Mouse (Mus musculus): ENCODE measurements around the gene Tmem9. TPM values are rescaled to one million over a fixed set of nuclear protein-coding genes. Genes with fewer than 3 reads are reported as not detected.

Gene Tmem9
- total and polyA plus RNA-seq, 2 experiments from 2014 or later: 110 to 172 TPM

DNA sequence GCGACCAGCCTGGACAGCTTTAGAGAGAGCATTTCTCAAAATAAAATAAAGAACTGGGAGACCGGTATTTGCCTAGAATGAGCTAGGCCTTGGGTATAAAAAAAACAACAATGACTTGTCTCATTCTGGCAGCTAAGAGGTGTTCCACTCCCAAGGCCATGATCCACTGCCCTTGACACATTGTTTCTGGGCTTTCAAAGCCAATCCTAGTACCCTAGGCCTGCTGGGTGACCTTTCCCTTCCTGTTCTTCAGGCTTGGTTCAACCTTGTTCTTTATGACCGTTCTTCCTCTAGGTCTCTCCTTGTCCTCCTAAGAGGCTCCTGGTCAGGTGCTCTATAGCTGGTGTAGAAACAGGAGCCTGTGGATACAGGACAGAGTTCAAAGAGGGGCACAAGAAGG is 35.4 kb upstream of the Tmem9 start:
- no peak for TF ChIP-seq CTCF (IDR thresholded peaks at IDR 0.05)
- WGBS: 93% methylated on average over 3 of the region's 3 CpGs
- Histone ChIP-seq H3K4me3 (ENCODE audit: low read depth, low read length) (no peak overlapping the region), H3K4me2 (ENCODE audit: low read depth, low read length, poor library complexity, severe bottlenecking) (no peak overlapping the region), H3K4me1 (ENCODE audit: insufficient read depth, low read length) (no peaks in the 10 kb centered on the region), H3K9me3 (ENCODE audit: low read length) (no peaks in the 10 kb centered on the region), H3K9ac (replicated peaks; ENCODE audit: low read length, poor library complexity, severe bottlenecking) (no peak overlapping the region), H3K27ac (ENCODE audit: low read depth, low read length) (no peak overlapping the region), H3K36me3 (ENCODE audit: insufficient read depth, low read length) (no peaks in the 10 kb centered on the region), H3K27me3 (ENCODE audit: insufficient read depth, low read length) (no peaks in the 10 kb centered on the region)
- DNase-seq (ENCODE audit: low spot score) (no peak), ATAC-seq (ENCODE audit: low FRiP score) (no peak)

- ATAC-seq (ENCODE audit: low FRiP score) (no peak), DNase-seq (ENCODE audit: low spot score) (no peak)
- Histone ChIP-seq H3K27ac (ENCODE audit: low read depth, low read length) (no peak overlapping the region), H3K4me3 (ENCODE audit: low read depth, low read length) (no peak overlapping the region), H3K9ac (replicated peaks; ENCODE audit: low read length, poor library complexity, severe bottlenecking) (no peak overlapping the region), H3K36me3 (ENCODE audit: insufficient read depth, low read length) (no peaks in the 10 kb centered on the region), H3K4me1 (ENCODE audit: insufficient read depth, low read length) (no peaks in the 10 kb centered on the region), H3K27me3 (ENCODE audit: insufficient read depth, low read length) (no peaks in the 10 kb centered on the region), H3K4me2 (ENCODE audit: low read depth, low read length, poor library complexity, severe bottlenecking) (no peak overlapping the region), H3K9me3 (ENCODE audit: low read length) (no peaks in the 10 kb centered on the region)
- TF ChIP-seq CTCF (IDR thresholded peaks at IDR 0.05): no peak
- WGBS: 53% methylated on average over 5 of the region's 5 CpGs
Measured at GRCm38 (mm10) chr1:135984105-135984504, 23.8 kb upstream of the Tmem9 start.

GRCm38 (mm10) chr1:135989876-135990275 is 18.1 kb upstream of the Tmem9 start:
- Histone ChIP-seq H3K9ac (replicated peaks; ENCODE audit: low read length, poor library complexity, severe bottlenecking) (no peak overlapping the region), H3K27me3 (ENCODE audit: insufficient read depth, low read length) (no peaks in the 10 kb centered on the region), H3K4me2 (ENCODE audit: low read depth, low read length, poor library complexity, severe bottlenecking) (no peak overlapping the region), H3K4me1 (ENCODE audit: insufficient read depth, low read length) (no peaks in the 10 kb centered on the region), H3K27ac (ENCODE audit: low read depth, low read length) (no peak overlapping the region), H3K9me3 (ENCODE audit: low read length) (peaks cover 4% of the 10 kb centered on the region), H3K4me3 (ENCODE audit: low read depth, low read length) (no peak overlapping the region), H3K36me3 (ENCODE audit: insufficient read depth, low read length) (no peaks in the 10 kb centered on the region)
- TF ChIP-seq CTCF (IDR thresholded peaks at IDR 0.05): no peak
- ATAC-seq (ENCODE audit: low FRiP score) (no peak), DNase-seq (ENCODE audit: low spot score) (no peak)

- no peak for ATAC-seq (ENCODE audit: low FRiP score)
- Histone ChIP-seq H3K9ac (replicated peaks; ENCODE audit: low read length, poor library complexity, severe bottlenecking) (no peak overlapping the region), H3K4me3 (ENCODE audit: low read depth, low read length) (no peak overlapping the region), H3K9me3 (ENCODE audit: low read length) (peaks cover 4% of the 10 kb centered on the region), H3K36me3 (ENCODE audit: insufficient read depth, low read length) (no peaks in the 10 kb centered on the region), H3K27me3 (ENCODE audit: insufficient read depth, low read length) (no peaks in the 10 kb centered on the region), H3K27ac (ENCODE audit: low read depth, low read length) (no peak overlapping the region), H3K4me2 (ENCODE audit: low read depth, low read length, poor library complexity, severe bottlenecking) (no peak overlapping the region), H3K4me1 (ENCODE audit: insufficient read depth, low read length) (no peaks in the 10 kb centered on the region)
- WGBS: 78% methylated on average over 4 of the region's 4 CpGs
- DNase-seq (ENCODE audit: low spot score): no peak
- TF ChIP-seq CTCF (IDR thresholded peaks at IDR 0.05): no peak
Measured at GRCm38 (mm10) chr1:135993470-135993869, 14.5 kb upstream of the Tmem9 start.

DNA sequence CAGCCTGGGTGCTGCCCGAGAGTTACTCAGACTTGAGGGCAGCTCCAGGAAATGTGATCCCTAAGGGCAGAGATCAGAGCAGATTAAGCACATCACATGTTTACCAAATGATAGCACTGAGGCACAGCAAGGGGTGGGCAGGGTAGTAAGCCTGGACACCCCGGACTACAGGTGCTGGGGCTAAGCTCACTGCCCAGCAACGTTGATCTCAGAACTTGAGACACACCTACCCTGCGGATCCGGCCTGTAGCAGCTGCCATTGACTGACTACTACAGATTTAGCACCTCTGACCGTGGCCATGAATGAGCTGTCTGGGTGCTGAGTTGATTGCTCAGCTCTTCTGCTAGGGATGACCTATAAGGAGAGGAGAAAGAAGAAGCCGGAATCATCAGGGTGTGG is 10.4 kb upstream of the Tmem9 start:
- no peak for TF ChIP-seq CTCF (IDR thresholded peaks at IDR 0.05)
- Histone ChIP-seq H3K9me3 (ENCODE audit: low read length) (no peaks in the 10 kb centered on the region), H3K36me3 (ENCODE audit: insufficient read depth, low read length) (no peaks in the 10 kb centered on the region), H3K4me1 (ENCODE audit: insufficient read depth, low read length) (no peaks in the 10 kb centered on the region), H3K9ac (replicated peaks; ENCODE audit: low read length, poor library complexity, severe bottlenecking) (no peak overlapping the region), H3K4me2 (ENCODE audit: low read depth, low read length, poor library complexity, severe bottlenecking) (no peak overlapping the region), H3K27ac (ENCODE audit: low read depth, low read length) (no peak overlapping the region), H3K4me3 (ENCODE audit: low read depth, low read length) (no peak overlapping the region), H3K27me3 (ENCODE audit: insufficient read depth, low read length) (no peaks in the 10 kb centered on the region)
- DNase-seq (ENCODE audit: low spot score) (no peak), ATAC-seq (ENCODE audit: low FRiP score) (no peak)
- WGBS: 73% methylated on average over 7 of the region's 7 CpGs

GRCm38 (mm10) chr1:135999720-136000287 is 8.1 kb upstream of the Tmem9 start:
- DNase-seq (ENCODE audit: low spot score) (no peak), ATAC-seq (ENCODE audit: low FRiP score) (no peak)
- H3K9me3 ChIP-seq (ENCODE audit: low read length): no peaks in the 10 kb centered on the region
- H3K4me3 ChIP-seq (ENCODE audit: low read depth, low read length): no peak overlapping the region
- 56% methylated on average over 8 of the region's 8 CpGs for WGBS
- no peaks in the 10 kb centered on the region for H3K27me3 ChIP-seq (ENCODE audit: insufficient read depth, low read length)
- TF ChIP-seq CTCF (IDR thresholded peaks at IDR 0.05): no peak
- no peak overlapping the region for H3K4me2 ChIP-seq (ENCODE audit: low read depth, low read length, poor library complexity, severe bottlenecking)
- no peak overlapping the region for H3K27ac ChIP-seq (ENCODE audit: low read depth, low read length)
- H3K36me3 ChIP-seq (ENCODE audit: insufficient read depth, low read length): no peaks in the 10 kb centered on the region
- no peaks in the 10 kb centered on the region for H3K4me1 ChIP-seq (ENCODE audit: insufficient read depth, low read length)
- H3K9ac ChIP-seq (replicated peaks; ENCODE audit: low read length, poor library complexity, severe bottlenecking): no peak overlapping the region
